Mouse (Mus musculus) hindbrain, postnatal 0 days (tissue): ENCODE data around the gene Cacna2d1. TPM values are rescaled to one million over a fixed set of nuclear protein-coding genes. Genes with fewer than 3 reads are reported as not detected.

Experiments
- ATAC-seq: fragments of 200-750 bp; cut with Nextera tagmentation; 2 replicates; pipeline ENCODE4 v1.8.0; 2017; ENCODE audit warnings: mild to moderate bottlenecking, moderate TSS enrichment, moderate library complexity
- DNase-seq: peaks from one replicate; pipeline ENCODE4 v3.0.0-alpha.2; 2015; ENCODE audit warnings: low spot score
- H3K27ac ChIP-seq: fragments of 300-500 bp; sonication (generic); 2 replicates; pipeline ENCODE4 v1.5.1; 2014; ENCODE audit warnings: mild to moderate bottlenecking
- H3K27me3 ChIP-seq: fragments of 300-500 bp; sonication (generic); 2 replicates; pipeline ENCODE4 v1.6.1; 2014; ENCODE audit warnings: low read length, mixed read lengths; ENCODE audit not compliant: insufficient read depth
- H3K36me3 ChIP-seq: fragments of 300-500 bp; sonication (generic); 2 replicates; pipeline ENCODE4 v1.6.1; 2014; ENCODE audit warnings: low read length, mixed read lengths; ENCODE audit not compliant: insufficient read depth
- H3K4me1 ChIP-seq: fragments of 300-500 bp; sonication (generic); 2 replicates; pipeline ENCODE4 v1.6.1; 2014; ENCODE audit warnings: antibody characterized with exemption, low read length, mixed read lengths; ENCODE audit not compliant: insufficient read depth
- H3K4me2 ChIP-seq: fragments of 300-500 bp; sonication (generic); 2 replicates; pipeline ENCODE4 v1.6.1; 2014; ENCODE audit warnings: low read depth, mild to moderate bottlenecking, low read length, moderate library complexity, mixed read lengths
- H3K4me3 ChIP-seq: fragments of 300-500 bp; sonication (generic); 2 replicates; pipeline ENCODE4 v1.5.1; 2014; ENCODE audit warnings: low read length
- H3K9ac ChIP-seq: fragments of 300-500 bp; sonication (generic); replicated peaks from 2 replicates; pipeline ENCODE4 v1.6.1; 2014; ENCODE audit warnings: mild to moderate bottlenecking, low read length, moderate library complexity, mixed read lengths
- H3K9me3 ChIP-seq: fragments of 300-500 bp; sonication (generic); 2 replicates; pipeline ENCODE4 v1.6.1; 2016; ENCODE audit warnings: low read length, mixed read lengths
- CTCF ChIP-seq: IDR thresholded peaks from 2 replicates; pipeline ENCODE4 v1.5.1; 2016; ENCODE audit warnings: antibody characterized with exemption, control low read depth, low read depth
- WGBS: fragments of 180-500 bp; shearing (Covaris S2); extraction: QIAGEN DNeasy Blood & Tissue Kit; methylation state at CpG from one replicate; pipeline ENCODE4 v1.1.7; 2014; 5-methylcytosine and 5-hydroxymethylcytosine counted together
- polyA plus RNA-seq: library from polyadenylated mRNA; unstranded; fragments of >200 nt; fragmentation: Nextera tagmentation; extraction: Ambion mirVana; gene quantifications from 2 replicates; pipeline ENCODE4 v1.2.1, GENCODE M21; 2015
- total RNA-seq: library from RNA; depleted of rRNA; stranded (reverse); fragments of >200 nt; gene quantifications from 2 replicates; pipeline ENCODE4 v1.2.3, GENCODE M21; 2014

The Cacna2d1 gene
- total and polyA plus RNA-seq, 2 experiments from 2014 or later = 36.3 to 58.8 TPM

- no peaks in the 10 kb centered on the region for H3K4me1 ChIP-seq
- WGBS = 39% methylated on average over 7 of the region's 7 CpGs
- no peak overlapping the region for H3K9ac ChIP-seq
- no peak overlapping the region for H3K4me3 ChIP-seq
- H3K27ac ChIP-seq = no peak overlapping the region
- H3K9me3 ChIP-seq = no peaks in the 10 kb centered on the region
- TF ChIP-seq CTCF = peak; percentile 86
- DNase-seq (peak; percentile 85), ATAC-seq (peak; percentile 84)
- H3K4me2 ChIP-seq = no peak overlapping the region
- no peaks in the 10 kb centered on the region for H3K36me3 ChIP-seq
- H3K27me3 ChIP-seq = no peaks in the 10 kb centered on the region
These were observed 374.9 kb downstream of the Cacna2d1 start for GRCm38 (mm10) chr5:16309168-16310006.

DNA sequence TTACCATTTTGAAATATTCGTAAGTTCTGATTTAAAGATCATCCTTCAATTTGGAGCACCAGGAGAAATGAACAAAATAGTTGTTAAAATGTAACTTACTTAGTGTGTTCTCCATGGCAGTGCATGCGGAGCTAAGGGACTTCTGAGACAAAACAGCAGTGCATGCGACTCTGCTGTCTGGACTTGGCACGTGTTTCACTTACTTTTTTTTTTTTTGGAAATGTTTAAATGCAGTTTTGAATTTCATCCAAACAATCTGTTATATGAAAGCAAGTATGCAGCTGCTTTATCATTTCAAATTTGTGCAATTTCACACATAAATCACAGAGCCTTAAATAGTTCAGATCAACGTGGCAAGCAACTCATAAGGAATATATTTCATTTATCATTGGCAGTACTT, 379.8 kb downstream of the Cacna2d1 start:
- no peaks in the 10 kb centered on the region for H3K27me3 ChIP-seq
- H3K4me3 ChIP-seq = no peak overlapping the region
- H3K9ac ChIP-seq = no peak overlapping the region
- no peaks in the 10 kb centered on the region for H3K4me1 ChIP-seq
- 64% methylated on average over 5 of the region's 5 CpGs for WGBS
- H3K36me3 ChIP-seq = no peaks in the 10 kb centered on the region
- TF ChIP-seq CTCF = no peak
- no peak overlapping the region for H3K4me2 ChIP-seq
- H3K9me3 ChIP-seq = no peaks in the 10 kb centered on the region
- DNase-seq (no peak), ATAC-seq (no peak)
- H3K27ac ChIP-seq = no peak overlapping the region

DNA sequence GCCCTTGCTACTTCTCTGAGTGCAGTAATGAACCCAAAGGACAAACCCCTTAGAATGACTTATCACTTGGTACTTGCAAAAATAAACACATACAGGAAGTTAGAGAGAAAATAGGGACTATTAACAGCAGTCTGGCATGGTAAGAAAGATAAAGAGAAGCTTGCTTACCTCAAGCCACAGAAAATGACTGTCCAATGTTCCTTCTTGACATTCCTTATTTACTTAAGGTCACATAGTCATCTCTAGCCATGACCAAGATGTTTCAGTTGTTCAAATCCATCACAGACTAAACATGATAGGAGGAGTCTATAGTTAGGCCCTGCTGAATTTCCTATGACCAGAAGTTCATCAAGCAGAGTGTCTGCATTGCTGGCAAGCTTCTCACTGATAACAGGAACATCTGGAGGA, 381.5 kb downstream of the Cacna2d1 start:
- no peaks in the 10 kb centered on the region for H3K9me3 ChIP-seq
- no peaks in the 10 kb centered on the region for H3K27me3 ChIP-seq
- DNase-seq (no peak), ATAC-seq (no peak)
- no peaks in the 10 kb centered on the region for H3K36me3 ChIP-seq
- no peak overlapping the region for H3K4me2 ChIP-seq
- no peak overlapping the region for H3K9ac ChIP-seq
- no peak for TF ChIP-seq CTCF
- no peaks in the 10 kb centered on the region for H3K4me1 ChIP-seq
- no peak overlapping the region for H3K27ac ChIP-seq
- no peak overlapping the region for H3K4me3 ChIP-seq

DNA sequence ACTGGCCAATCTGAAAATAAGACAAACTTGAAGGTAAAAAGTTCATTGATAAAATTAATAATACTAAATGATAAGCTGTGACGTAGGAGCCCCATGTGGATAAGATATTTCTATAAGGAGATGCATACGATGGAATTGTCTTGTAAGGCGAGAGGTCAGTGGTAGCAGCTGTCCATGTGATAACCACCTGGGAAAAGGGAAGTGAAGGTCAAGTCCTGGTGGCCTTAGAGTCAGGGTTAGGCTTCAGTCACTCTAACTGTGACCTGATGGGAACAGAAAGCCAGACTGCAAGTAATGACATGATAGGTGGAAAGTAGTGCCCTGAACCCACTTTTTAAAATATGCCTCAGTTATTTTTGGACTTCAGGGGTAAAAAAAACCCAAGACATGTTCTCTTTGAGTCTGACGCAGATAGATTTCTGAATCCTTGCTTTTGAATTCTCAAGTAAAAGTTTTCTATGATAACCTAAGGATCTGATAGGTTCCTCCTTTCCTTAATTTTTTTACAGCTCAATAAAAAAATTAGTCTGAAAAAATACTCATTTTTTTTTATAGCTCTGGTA, 383.3 kb downstream of the Cacna2d1 start:
- H3K36me3 ChIP-seq = no peaks in the 10 kb centered on the region
- H3K9ac ChIP-seq = no peak overlapping the region
- no peaks in the 10 kb centered on the region for H3K4me1 ChIP-seq
- H3K4me3 ChIP-seq = no peak overlapping the region
- DNase-seq (no peak), ATAC-seq (no peak)
- WGBS = 84% methylated on average over 4 of the region's 4 CpGs
- H3K27me3 ChIP-seq = no peaks in the 10 kb centered on the region
- no peaks in the 10 kb centered on the region for H3K9me3 ChIP-seq
- H3K27ac ChIP-seq = no peak overlapping the region
- no peak overlapping the region for H3K4me2 ChIP-seq
- TF ChIP-seq CTCF = no peak

DNA sequence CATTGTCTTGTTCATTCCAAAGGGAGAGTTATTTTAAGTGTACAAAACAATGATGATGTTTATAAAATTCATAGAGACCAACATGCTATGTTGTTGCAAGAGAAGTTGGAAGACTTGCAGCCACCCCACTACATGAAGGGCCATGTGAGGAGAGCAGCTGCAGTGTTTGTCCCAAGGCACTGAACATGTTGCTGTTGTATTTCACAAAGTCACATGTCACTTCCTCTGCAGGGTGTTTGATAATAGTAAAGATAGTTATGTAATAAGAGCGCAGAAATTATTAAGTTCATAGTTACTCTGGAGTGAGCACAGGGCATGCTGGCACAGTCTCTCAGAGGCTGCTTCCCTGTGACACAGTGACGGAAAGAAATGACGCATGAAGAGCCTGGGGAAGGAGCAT, 392.1 kb downstream of the Cacna2d1 start:
- no peak for DNase-seq

GRCm38 (mm10) chr5:16345393-16345792, 410.9 kb downstream of the Cacna2d1 start:
- H3K9me3 ChIP-seq = no peaks in the 10 kb centered on the region
- no peak overlapping the region for H3K4me2 ChIP-seq
- no peak overlapping the region for H3K27ac ChIP-seq
- DNase-seq = no peak
- H3K9ac ChIP-seq = no peak overlapping the region
- ATAC-seq = no peak
- H3K36me3 ChIP-seq = no peaks in the 10 kb centered on the region
- H3K4me3 ChIP-seq = no peak overlapping the region
- no peaks in the 10 kb centered on the region for H3K4me1 ChIP-seq
- TF ChIP-seq CTCF = no peak
- H3K27me3 ChIP-seq = no peaks in the 10 kb centered on the region

More for the DNA sequence above, 392.1 kb downstream of the Cacna2d1 start:
- Histone ChIP-seq H3K4me2 (no peak overlapping the region), H3K9me3 (no peaks in the 10 kb centered on the region), H3K27ac (no peak overlapping the region), H3K4me3 (no peak overlapping the region), H3K4me1 (no peaks in the 10 kb centered on the region), H3K9ac (no peak overlapping the region), H3K36me3 (no peaks in the 10 kb centered on the region), H3K27me3 (no peaks in the 10 kb centered on the region)
- 91% methylated on average over 3 of the region's 3 CpGs for WGBS
- TF ChIP-seq CTCF = no peak
- ATAC-seq = no peak

GRCm38 (mm10) chr5:16355816-16356215, 421.3 kb downstream of the Cacna2d1 start:
- Histone ChIP-seq H3K4me1 (no peaks in the 10 kb centered on the region), H3K4me2 (no peak overlapping the region), H3K27ac (no peak overlapping the region), H3K36me3 (no peaks in the 10 kb centered on the region), H3K27me3 (no peaks in the 10 kb centered on the region), H3K4me3 (no peak overlapping the region), H3K9me3 (no peaks in the 10 kb centered on the region), H3K9ac (no peak overlapping the region)
- DNase-seq = no peak
- ATAC-seq = no peak
- WGBS = 87% methylated on average over 3 of the region's 3 CpGs
- no peak for TF ChIP-seq CTCF
